Mouse (Mus musculus) bone marrow macrophage, adult 2 months (primary cell): ENCODE results near the gene Nacc1. TPM values are rescaled to one million over a fixed set of nuclear protein-coding genes. Genes with fewer than 3 reads are reported as not detected.
A peak's percentile ranks its signal among the peaks of the same experiment; 100 is the strongest.

ENCODE experiments used
- H3K27ac ChIP-seq: 2 replicates; pipeline ENCODE4 v1.5.1; 2012; ENCODE audit warnings: low read depth, low read length; ENCODE audit not compliant: insufficient read depth
- H3K4me1 ChIP-seq: 2 replicates; pipeline ENCODE4 v1.6.1; 2012; ENCODE audit warnings: low read length; ENCODE audit not compliant: control insufficient read depth, insufficient read depth
- H3K4me3 ChIP-seq: 2 replicates; pipeline ENCODE4 v1.5.1; 2012; ENCODE audit warnings: mild to moderate bottlenecking, low read length, moderate library complexity; ENCODE audit not compliant: insufficient read depth
- CTCF ChIP-seq: IDR thresholded peaks from 2 replicates; pipeline ENCODE4 v1.5.1; 2012; ENCODE audit warnings: low read depth, mild to moderate bottlenecking, low read length, moderate library complexity
- POLR2A ChIP-seq: IDR thresholded peaks from 2 replicates; pipeline ENCODE4 v1.6.1; 2012; ENCODE audit warnings: mild to moderate bottlenecking, low read depth, low read length, borderline replicate concordance
- polyA plus RNA-seq: library from polyadenylated mRNA; stranded (reverse); fragments of >200 nt; gene quantifications from 2 replicates; pipeline ENCODE4 v1.2.4, GENCODE M21; 2012; ENCODE audit not compliant: missing spikeins, insufficient read depth, insufficient read length

Nacc1 gene
- polyA plus RNA-seq, 1 experiment, result 35.2 TPM

- Histone ChIP-seq H3K27ac (no peak overlapping the region), H3K4me3 (no peak overlapping the region), H3K4me1 (peaks cover 3% of the 10 kb centered on the region; the same call in 1 of the 2 replicates)
- no peak for TF ChIP-seq CTCF
- no peak for TF ChIP-seq POLR2A
These were observed 37.4 kb downstream of the Nacc1 start for GRCm38 (mm10) chr8:84650213-84650612.

- Histone ChIP-seq H3K4me1 (peaks cover 3% of the 10 kb centered on the region; the same call in 1 of the 2 replicates), H3K4me3 (no peak overlapping the region), H3K27ac (no peak overlapping the region)
- TF ChIP-seq POLR2A, result no peak
- TF ChIP-seq CTCF, result no peak
These were observed 40.2 kb downstream of the Nacc1 start for GRCm38 (mm10) chr8:84647461-84647901.

GRCm38 (mm10) chr8:84646800-84647199 lies 40.9 kb downstream of the Nacc1 start:
- TF ChIP-seq CTCF (no peak), POLR2A (no peak)
- H3K4me3 ChIP-seq, result no peak overlapping the region
- peaks cover 3% of the 10 kb centered on the region; the same call in 1 of the 2 replicates for H3K4me1 ChIP-seq
- no peak overlapping the region for H3K27ac ChIP-seq

- TF ChIP-seq CTCF (no peak), POLR2A (no peak)
- Histone ChIP-seq H3K4me1 (peaks cover 4% of the 10 kb centered on the region; the same call in 1 of the 2 replicates), H3K4me3 (no peak overlapping the region), H3K27ac (no peak overlapping the region)
These were observed 44.6 kb downstream of the Nacc1 start for GRCm38 (mm10) chr8:84643019-84643418.

GRCm38 (mm10) chr8:84641578-84642361 lies 45.9 kb downstream of the Nacc1 start:
- TF ChIP-seq POLR2A, result no peak
- TF ChIP-seq CTCF, result no peak
- H3K27ac ChIP-seq, result no peak overlapping the region
- H3K4me3 ChIP-seq, result no peak overlapping the region
- peaks cover 4% of the 10 kb centered on the region; the same call in 1 of the 2 replicates for H3K4me1 ChIP-seq

- TF ChIP-seq POLR2A, result no peak
- TF ChIP-seq CTCF, result no peak
- no peak overlapping the region for H3K27ac ChIP-seq
- H3K4me3 ChIP-seq, result no peak overlapping the region
- H3K4me1 ChIP-seq, result peaks cover 4% of the 10 kb centered on the region; the same call in 1 of the 2 replicates
These were observed 46.9 kb downstream of the Nacc1 start for GRCm38 (mm10) chr8:84640617-84641294.

- no peak for TF ChIP-seq CTCF
- no peak for TF ChIP-seq POLR2A
- no peak overlapping the region for H3K27ac ChIP-seq
- H3K4me3 ChIP-seq, result peak overlapping the region; percentile 61
- H3K4me1 ChIP-seq, result peaks cover 4% of the 10 kb centered on the region; the same call in 1 of the 2 replicates
These were observed 47.6 kb downstream of the Nacc1 start for GRCm38 (mm10) chr8:84640010-84640588.

GRCm38 (mm10) chr8:84639162-84640009 lies 48.3 kb downstream of the Nacc1 start:
- H3K4me1 ChIP-seq, result peaks cover 4% of the 10 kb centered on the region; the same call in 1 of the 2 replicates
- H3K27ac ChIP-seq, result peak overlapping the region; percentile 23; the same call in 1 of the 2 replicates
- H3K4me3 ChIP-seq, result peak overlapping the region; percentile 72
- TF ChIP-seq POLR2A (no peak), CTCF (peak; percentile 18; the same call in 1 of the 2 replicates)

- TF ChIP-seq POLR2A (no peak), CTCF (no peak)
- no peak overlapping the region for H3K27ac ChIP-seq
These were observed 49.0 kb downstream of the Nacc1 start for GRCm38 (mm10) chr8:84638555-84639161.

More at GRCm38 (mm10) chr8:84638555-84639161, 49.0 kb downstream of the Nacc1 start:
- peaks cover 4% of the 10 kb centered on the region; the same call in 1 of the 2 replicates for H3K4me1 ChIP-seq
- peak overlapping the region; percentile 72 for H3K4me3 ChIP-seq
